Mouse (Mus musculus) stomach, postnatal 0 days (tissue): Measurements from ENCODE around the gene Hspbp1. TPM values are rescaled to one million over a fixed set of nuclear protein-coding genes. Genes with fewer than 3 reads are reported as not detected.

ENCODE experiments used
- ATAC-seq: fragments of 200-750 bp; cut with Nextera tagmentation; 2 replicates; pipeline ENCODE4 v1.8.0; 2017; ENCODE audit not compliant: low FRiP score, low TSS enrichment
- DNase-seq: peaks from one replicate; pipeline ENCODE4 v3.0.0-alpha.2; 2016; ENCODE audit warnings: low spot score
- H3K27ac ChIP-seq: fragments of 300-500 bp; sonication (generic); replicated peaks from 2 replicates; pipeline ENCODE4 v1.5.1; 2014; ENCODE audit warnings: mild to moderate bottlenecking, control low read depth
- H3K27me3 ChIP-seq: fragments of 300-500 bp; sonication (generic); 2 replicates; pipeline ENCODE4 v1.6.1; 2014; ENCODE audit warnings: low read length; ENCODE audit not compliant: control insufficient read depth, insufficient read depth
- H3K36me3 ChIP-seq: fragments of 300-500 bp; sonication (generic); 2 replicates; pipeline ENCODE4 v1.6.1; 2014; ENCODE audit warnings: low read length, mixed read lengths; ENCODE audit not compliant: control insufficient read depth, insufficient read depth
- H3K4me1 ChIP-seq: fragments of 300-500 bp; sonication (generic); replicated peaks from 2 replicates; pipeline ENCODE4 v1.6.1; 2014; ENCODE audit warnings: antibody characterized with exemption; ENCODE audit not compliant: control insufficient read depth, insufficient read depth
- H3K4me2 ChIP-seq: fragments of 300-500 bp; sonication (generic); replicated peaks from 2 replicates; pipeline ENCODE4 v1.6.1; 2014; ENCODE audit warnings: low read depth, mild to moderate bottlenecking, control low read depth, moderate library complexity
- H3K4me3 ChIP-seq: fragments of 300-500 bp; sonication (generic); 2 replicates; pipeline ENCODE4 v1.5.1; 2014; ENCODE audit warnings: low read depth, low read length, control low read depth
- H3K9ac ChIP-seq: fragments of 300-500 bp; sonication (generic); 2 replicates; pipeline ENCODE4 v1.6.1; 2014; ENCODE audit warnings: mild to moderate bottlenecking, low read length, control low read depth, mixed read lengths
- H3K9me3 ChIP-seq: fragments of 300-500 bp; sonication (generic); 2 replicates; pipeline ENCODE4 v1.6.1; 2016; ENCODE audit warnings: low read length; ENCODE audit not compliant: control insufficient read depth
- CTCF ChIP-seq: IDR thresholded peaks from 2 replicates; pipeline ENCODE4 v1.5.1; 2016; ENCODE audit warnings: antibody characterized with exemption, low read depth, mild to moderate bottlenecking, moderate library complexity
- EP300 ChIP-seq: optimal IDR thresholded peaks from 2 replicates; pipeline ENCODE3; 2016; ENCODE audit warnings: antibody characterized with exemption
- WGBS: fragments of 180-500 bp; shearing (Covaris S2); extraction: QIAGEN DNeasy Blood & Tissue Kit; methylation state at CpG from one replicate; pipeline ENCODE4 v1.1.7; 2014; 5-methylcytosine and 5-hydroxymethylcytosine counted together
- polyA plus RNA-seq: library from polyadenylated mRNA; unstranded; fragments of >200 nt; fragmentation: Nextera tagmentation; extraction: Ambion mirVana; gene quantifications from 2 replicates; pipeline ENCODE4 v1.2.1, GENCODE M21; 2015

Hspbp1 gene
- polyA plus RNA-seq, 1 experiment from 2014 or later = 59.1 TPM

GRCm38 (mm10) chr7:4612956-4613355 is 71.9 kb downstream of the Hspbp1 start:
- Histone ChIP-seq H3K27me3 (no peaks in the 10 kb centered on the region), H3K4me3 (no peak overlapping the region), H3K27ac (no peak overlapping the region), H3K4me1 (no peaks in the 10 kb centered on the region), H3K9me3 (no peaks in the 10 kb centered on the region), H3K4me2 (no peak overlapping the region), H3K9ac (no peak overlapping the region), H3K36me3 (no peaks in the 10 kb centered on the region)
- 77% methylated on average over 1 of the region's 1 CpGs for WGBS
- no peak for DNase-seq
- ATAC-seq = no peak
- TF ChIP-seq EP300 (no peak), CTCF (no peak)

GRCm38 (mm10) chr7:4612386-4612785 is 72.5 kb downstream of the Hspbp1 start:
- 67% methylated on average over 8 of the region's 8 CpGs for WGBS
- DNase-seq (no peak), ATAC-seq (no peak)

DNA sequence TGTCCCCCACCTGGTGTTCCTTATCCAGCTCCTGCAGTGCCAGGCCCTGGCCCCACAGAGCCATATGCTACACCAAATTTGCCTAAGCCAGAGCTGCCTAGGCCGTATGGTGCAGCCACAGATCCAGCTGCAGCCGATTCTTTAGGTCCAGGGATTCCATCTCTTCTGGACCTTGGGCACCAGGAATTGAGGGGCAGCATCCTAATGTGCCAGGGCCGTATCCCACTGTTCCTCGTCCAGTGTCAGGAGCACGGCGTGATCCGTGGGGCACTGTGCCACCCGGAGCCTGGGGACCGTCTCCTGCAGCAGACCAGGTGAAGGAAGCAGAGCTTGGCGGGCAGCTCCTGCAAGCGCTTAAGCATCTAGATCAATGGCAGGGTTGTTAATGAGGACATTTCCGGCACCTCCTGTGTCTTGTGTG is 72.9 kb downstream of the Hspbp1 start:
- ATAC-seq = no peak
- Histone ChIP-seq H3K4me2 (no peak overlapping the region), H3K4me1 (no peaks in the 10 kb centered on the region), H3K36me3 (no peaks in the 10 kb centered on the region), H3K9ac (no peak overlapping the region), H3K4me3 (no peak overlapping the region), H3K27me3 (no peaks in the 10 kb centered on the region), H3K9me3 (no peaks in the 10 kb centered on the region), H3K27ac (no peak overlapping the region)
- TF ChIP-seq CTCF (no peak), EP300 (no peak)
- WGBS = 83% methylated on average over 12 of the region's 12 CpGs
- no peak for DNase-seq

More at GRCm38 (mm10) chr7:4612386-4612785, 72.5 kb downstream of the Hspbp1 start:
- Histone ChIP-seq H3K4me3 (no peak overlapping the region), H3K27ac (no peak overlapping the region), H3K9me3 (no peaks in the 10 kb centered on the region), H3K9ac (no peak overlapping the region), H3K27me3 (no peaks in the 10 kb centered on the region), H3K4me2 (no peak overlapping the region), H3K4me1 (no peaks in the 10 kb centered on the region), H3K36me3 (no peaks in the 10 kb centered on the region)
- TF ChIP-seq CTCF = no peak
- TF ChIP-seq EP300 = no peak

DNA sequence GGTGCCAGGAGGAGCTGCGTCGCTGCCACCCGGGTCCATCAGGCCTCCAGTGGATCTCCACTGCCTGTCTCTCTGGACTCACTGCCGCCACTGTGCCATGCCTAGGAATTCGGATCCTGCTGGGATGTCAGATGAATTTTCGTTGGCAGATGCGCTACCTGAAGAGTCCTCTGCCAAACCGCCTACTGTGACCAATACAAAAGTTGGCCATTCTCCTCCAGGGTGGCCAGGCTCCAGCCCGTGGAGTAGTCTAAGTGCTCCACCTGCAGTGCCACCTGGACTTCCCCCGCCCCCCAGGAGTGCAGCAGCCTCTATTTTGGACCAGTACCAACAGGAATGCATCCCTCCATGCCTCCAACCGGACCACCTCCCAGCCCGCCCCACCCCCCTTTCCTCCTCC is 73.4 kb downstream of the Hspbp1 start:
- TF ChIP-seq EP300 = no peak
- TF ChIP-seq CTCF = no peak
- no peak for DNase-seq
- Histone ChIP-seq H3K4me3 (no peak overlapping the region), H3K9ac (no peak overlapping the region), H3K27me3 (no peaks in the 10 kb centered on the region), H3K9me3 (no peaks in the 10 kb centered on the region), H3K36me3 (no peaks in the 10 kb centered on the region), H3K4me1 (no peaks in the 10 kb centered on the region), H3K4me2 (no peak overlapping the region), H3K27ac (no peak overlapping the region)
- no peak for ATAC-seq
- WGBS = 84% methylated on average over 12 of the region's 12 CpGs

Other genes starting within 250 kb of the Hspbp1 start
- gene Rdh13, start 239.4 kb downstream of the Hspbp1 start, polyA plus RNA-seq = 29.0 and 30.0 TPM in 2 replicates
- 25.2 and 33.3 TPM in 2 replicates for gene Eps8l1, start 224.4 kb downstream of the Hspbp1 start, polyA plus RNA-seq
- 39.5 and 44.4 TPM in 2 replicates for gene Ppp1r12c, start 183.4 kb downstream of the Hspbp1 start, polyA plus RNA-seq
- 15.5 and 16.5 TPM in 2 replicates for gene Tnnt1, start 168.7 kb downstream of the Hspbp1 start, polyA plus RNA-seq
- 24.4 and 30.4 TPM in 2 replicates for gene Tnni3, start 160.8 kb downstream of the Hspbp1 start, polyA plus RNA-seq
- gene Dnaaf3, start 152.6 kb downstream of the Hspbp1 start, polyA plus RNA-seq = 0.89 and 0.98 TPM in 2 replicates
- gene Syt5, start 137.5 kb downstream of the Hspbp1 start, polyA plus RNA-seq = 6.7 and 7.2 TPM in 2 replicates
- gene Ptprh, start 81.0 kb downstream of the Hspbp1 start, polyA plus RNA-seq = 1.9 TPM in 2 replicates
- gene Tmem86b, start 53.6 kb downstream of the Hspbp1 start, polyA plus RNA-seq = 0.22 and 0.23 TPM in 2 replicates
- gene Ppp6r1, start 26.0 kb downstream of the Hspbp1 start, polyA plus RNA-seq = 3.9 and 6.2 TPM in 2 replicates
- gene Brsk1, start 5.5 kb upstream of the Hspbp1 start, polyA plus RNA-seq = 0.36 and 0.42 TPM in 2 replicates
- 2.2 and 2.4 TPM in 2 replicates for gene Tmem150b, start 40.2 kb upstream of the Hspbp1 start, polyA plus RNA-seq
- 31.8 and 32.5 TPM in 2 replicates for gene Kmt5c, start 55.0 kb upstream of the Hspbp1 start, polyA plus RNA-seq
- gene Cox6b2, start 68.0 kb upstream of the Hspbp1 start, polyA plus RNA-seq = 43.1 and 46.5 TPM in 2 replicates
- not detected in 2 replicates for gene Fam71e2, start 86.2 kb upstream of the Hspbp1 start, polyA plus RNA-seq
- 0.42 and 0.65 TPM in 2 replicates for gene Il11, start 97.8 kb upstream of the Hspbp1 start, polyA plus RNA-seq
- gene Tmem190, start 97.9 kb upstream of the Hspbp1 start, polyA plus RNA-seq = 0.42 and 0.80 TPM in 2 replicates
- gene Tmem238, start 104.6 kb upstream of the Hspbp1 start, polyA plus RNA-seq = 69.0 and 70.7 TPM in 2 replicates
- 322 and 359 TPM in 2 replicates for gene Rpl28, start 107.8 kb upstream of the Hspbp1 start, polyA plus RNA-seq
- 95.5 and 111 TPM in 2 replicates for gene Ube2s, start 127.5 kb upstream of the Hspbp1 start, polyA plus RNA-seq
- 0.15 and 0.16 TPM in 2 replicates for gene Shisa7, start 159.6 kb upstream of the Hspbp1 start, polyA plus RNA-seq
- gene Isoc2b, start 185.2 kb upstream of the Hspbp1 start, polyA plus RNA-seq = 17.5 and 21.7 TPM in 2 replicates
- gene Isoc2a, start 192.1 kb upstream of the Hspbp1 start, polyA plus RNA-seq = 0.56 and 0.67 TPM in 2 replicates
- not detected in 2 replicates for gene Gm36210, start 221.4 kb upstream of the Hspbp1 start, polyA plus RNA-seq
- 1.8 and 1.9 TPM in 2 replicates for gene Zfp628, start 230.1 kb upstream of the Hspbp1 start, polyA plus RNA-seq
- 2.3 and 2.5 TPM in 2 replicates for gene Nat14, start 237.0 kb upstream of the Hspbp1 start, polyA plus RNA-seq
- 1.3 and 1.9 TPM in 2 replicates for gene Ssc5d, start 240.7 kb upstream of the Hspbp1 start, polyA plus RNA-seq